Mouse (Mus musculus) inflammation-experienced regulatory T-cells (primary cell): ENCODE measurements around the gene Zbbx. TPM values are rescaled to one million over a fixed set of nuclear protein-coding genes. Genes with fewer than 3 reads are reported as not detected.

Experiments used
- polyA plus RNA-seq, 2 experiments: library from polyadenylated mRNA; unstranded; fragments of 100-300 nt; shearing (Covaris generic); gene quantifications; one replicate each; pipeline ENCODE4 v1.2.1; 2017

Gene Zbbx
- under 1 TPM; 0.07 to 0.40 TPM for polyA plus RNA-seq

DNA sequence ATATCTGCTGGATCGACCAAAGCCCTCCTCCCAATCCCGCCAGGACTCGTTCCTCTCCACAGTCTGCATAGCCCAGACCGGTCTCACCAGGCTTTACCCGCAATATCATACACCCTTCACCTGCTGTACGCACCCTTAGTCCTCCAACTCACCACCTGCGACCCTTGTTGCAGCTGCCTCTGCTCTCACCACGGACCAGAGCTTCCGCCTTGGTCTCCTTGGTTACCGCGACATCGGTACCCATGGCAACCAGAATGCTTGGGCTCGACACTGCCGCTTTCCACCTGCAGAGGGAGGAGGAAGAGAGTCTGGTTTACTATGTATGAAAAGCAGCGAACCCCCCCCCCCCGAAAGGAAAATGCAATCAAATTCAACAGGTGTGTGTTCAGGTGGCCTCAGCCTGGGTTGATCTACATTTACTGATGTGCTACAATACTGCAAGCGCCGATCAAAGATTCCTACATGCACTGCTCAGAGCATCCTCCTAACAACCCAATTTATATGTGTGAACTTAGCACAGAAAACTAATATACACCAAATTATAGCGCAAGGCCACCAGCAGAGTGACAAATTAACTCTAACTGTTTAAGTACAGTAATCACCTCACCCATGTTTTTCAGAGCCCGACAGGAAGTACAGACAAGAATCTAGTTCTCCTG is at the start of gene Zbbx:
Zbbx (minus strand) TSS at position 197 of the 659 bp plus-strand sequence.

Other genes starting within 250 kb of the Zbbx start
- gene Serpini2, start 105.0 kb upstream of the Zbbx start, polyA plus RNA-seq, result not detected